Mouse (Mus musculus) megakaryocyte, embryonic 14.5 days (primary cell): Measurements from ENCODE around the gene Rps6kl1. TPM values are rescaled to one million over a fixed set of nuclear protein-coding genes. Genes with fewer than 3 reads are reported as not detected.

ENCODE experiments used
- H3K27me3 ChIP-seq: replicated peaks from 2 replicates; pipeline ENCODE3; 2012; ENCODE audit warnings: inconsistent platforms
- H3K36me3 ChIP-seq: replicated peaks from 2 replicates; pipeline ENCODE3; 2012; ENCODE audit warnings: low read length, inconsistent platforms, mixed read lengths
- H3K4me1 ChIP-seq: 2 replicates; pipeline ENCODE4 v1.6.1; 2012; ENCODE audit warnings: inconsistent platforms
- H3K4me3 ChIP-seq: replicated peaks from 2 replicates; pipeline ENCODE3; 2012; ENCODE audit warnings: moderate library complexity, mild to moderate bottlenecking, inconsistent platforms
- H3K9me3 ChIP-seq: 2 replicates; pipeline ENCODE4 v1.6.1; 2012; ENCODE audit warnings: inconsistent platforms
- FLI1 ChIP-seq: IDR thresholded peaks from 2 replicates; pipeline ENCODE4 v1.6.1; 2012; ENCODE audit warnings: low read length, inconsistent platforms, mixed read lengths
- GATA1 ChIP-seq: IDR thresholded peaks from 3 replicates; pipeline ENCODE4 v1.6.1; 2012; ENCODE audit warnings: mixed read lengths, low read length, inconsistent platforms, borderline replicate concordance
- polyA plus RNA-seq: library from polyadenylated mRNA; stranded (reverse); fragments of >175 nt; gene quantifications from 2 replicates; pipeline ENCODE4 v1.2.3, GENCODE M21; 2012; ENCODE audit warnings: low replicate concordance; ENCODE audit not compliant: insufficient read depth

The Rps6kl1 gene
- 0.68 TPM in 1 of 2 replicates, not detected in the other for polyA plus RNA-seq

- Histone ChIP-seq H3K4me3 (peak within 1 kb of the TSS; percentile 80), H3K36me3 (no peaks in the 10 kb centered on the region), H3K4me1 (peaks cover 24% of the 10 kb centered on the region), H3K27me3 (peaks cover 65% of the 10 kb centered on the region), H3K9me3 (peaks cover 6% of the 10 kb centered on the region; the same call in 1 of the 2 replicates)
- TF ChIP-seq GATA1 (no peak), FLI1 (no peak)
These were observed at the start of gene Rps6kl1 for GRCm38 (mm10) chr12:85151002-85151774. TSS of gene Rps6kl1 (minus strand) at chr12:85151264.

- Histone ChIP-seq H3K27me3 (peaks cover 55% of the 10 kb centered on the region), H3K36me3 (no peaks in the 10 kb centered on the region), H3K4me3 (peak overlapping the region; percentile 28), H3K9me3 (no peaks in the 10 kb centered on the region), H3K4me1 (peaks cover 20% of the 10 kb centered on the region)
- TF ChIP-seq GATA1 (no peak), FLI1 (no peak)
These were observed 48.9 kb upstream of the Rps6kl1 start for GRCm38 (mm10) chr12:85199954-85200353.

- no peak for TF ChIP-seq FLI1
- no peak for TF ChIP-seq GATA1
- peaks cover 68% of the 10 kb centered on the region for H3K27me3 ChIP-seq
- H3K9me3 ChIP-seq, result no peaks in the 10 kb centered on the region
These were observed 46.9 kb upstream of the Rps6kl1 start for GRCm38 (mm10) chr12:85197936-85198335.

GRCm38 (mm10) chr12:85197371-85197770 lies 46.3 kb upstream of the Rps6kl1 start:
- Histone ChIP-seq H3K4me3 (no peak overlapping the region), H3K36me3 (no peaks in the 10 kb centered on the region), H3K9me3 (no peaks in the 10 kb centered on the region), H3K4me1 (peaks cover 17% of the 10 kb centered on the region), H3K27me3 (peaks cover 69% of the 10 kb centered on the region)
- TF ChIP-seq FLI1 (no peak), GATA1 (no peak)

More at GRCm38 (mm10) chr12:85197936-85198335, 46.9 kb upstream of the Rps6kl1 start:
- Histone ChIP-seq H3K4me3 (no peak overlapping the region), H3K36me3 (no peaks in the 10 kb centered on the region), H3K4me1 (peaks cover 12% of the 10 kb centered on the region)

- H3K27me3 ChIP-seq, result peaks cover 63% of the 10 kb centered on the region
- H3K4me1 ChIP-seq, result peaks cover 14% of the 10 kb centered on the region
- no peaks in the 10 kb centered on the region for H3K9me3 ChIP-seq
- TF ChIP-seq FLI1 (no peak), GATA1 (no peak)
- H3K4me3 ChIP-seq, result peak overlapping the region; percentile 9
- no peaks in the 10 kb centered on the region for H3K36me3 ChIP-seq
These were observed 45.1 kb upstream of the Rps6kl1 start for GRCm38 (mm10) chr12:85196191-85196590.

- Histone ChIP-seq H3K36me3 (no peaks in the 10 kb centered on the region), H3K4me3 (no peak overlapping the region), H3K4me1 (peaks cover 9% of the 10 kb centered on the region), H3K27me3 (peaks cover 63% of the 10 kb centered on the region), H3K9me3 (no peaks in the 10 kb centered on the region)
- TF ChIP-seq GATA1 (no peak), FLI1 (no peak)
These were observed 44.0 kb upstream of the Rps6kl1 start for GRCm38 (mm10) chr12:85195086-85195485.

GRCm38 (mm10) chr12:85194623-85195018 lies 43.6 kb upstream of the Rps6kl1 start:
- H3K36me3 ChIP-seq, result no peaks in the 10 kb centered on the region
- TF ChIP-seq FLI1 (no peak), GATA1 (no peak)
- H3K4me3 ChIP-seq, result no peak overlapping the region
- peaks cover 62% of the 10 kb centered on the region for H3K27me3 ChIP-seq
- no peaks in the 10 kb centered on the region for H3K9me3 ChIP-seq
- H3K4me1 ChIP-seq, result peaks cover 9% of the 10 kb centered on the region

GRCm38 (mm10) chr12:85193923-85194622 lies 43.0 kb upstream of the Rps6kl1 start:
- Histone ChIP-seq H3K4me1 (peaks cover 9% of the 10 kb centered on the region), H3K27me3 (peaks cover 57% of the 10 kb centered on the region)

GRCm38 (mm10) chr12:85193146-85193545 lies 42.1 kb upstream of the Rps6kl1 start:
- TF ChIP-seq GATA1 (no peak), FLI1 (no peak)
- no peak overlapping the region for H3K4me3 ChIP-seq

More at GRCm38 (mm10) chr12:85193923-85194622, 43.0 kb upstream of the Rps6kl1 start:
- Histone ChIP-seq H3K4me3 (no peak overlapping the region), H3K9me3 (no peaks in the 10 kb centered on the region; the same call in 1 of the 2 replicates), H3K36me3 (no peaks in the 10 kb centered on the region)
- no peak for TF ChIP-seq FLI1
- no peak for TF ChIP-seq GATA1

More at GRCm38 (mm10) chr12:85193146-85193545, 42.1 kb upstream of the Rps6kl1 start:
- Histone ChIP-seq H3K27me3 (peaks cover 53% of the 10 kb centered on the region), H3K4me1 (peaks cover 9% of the 10 kb centered on the region), H3K36me3 (no peaks in the 10 kb centered on the region), H3K9me3 (no peaks in the 10 kb centered on the region; the same call in 1 of the 2 replicates)
